Mouse (Mus musculus): Measurements from ENCODE around the gene Sirt5. TPM values are rescaled to one million over a fixed set of nuclear protein-coding genes. Genes with fewer than 3 reads are reported as not detected.

Gene Sirt5
- 24.5 TPM for polyA plus RNA-seq (2017; shearing (Covaris generic))

GRCm38 (mm10) chr13:43364985-43365824 is at the start of gene Sirt5:
Sirt5 (plus strand) TSS chr13:43365496.

DNA sequence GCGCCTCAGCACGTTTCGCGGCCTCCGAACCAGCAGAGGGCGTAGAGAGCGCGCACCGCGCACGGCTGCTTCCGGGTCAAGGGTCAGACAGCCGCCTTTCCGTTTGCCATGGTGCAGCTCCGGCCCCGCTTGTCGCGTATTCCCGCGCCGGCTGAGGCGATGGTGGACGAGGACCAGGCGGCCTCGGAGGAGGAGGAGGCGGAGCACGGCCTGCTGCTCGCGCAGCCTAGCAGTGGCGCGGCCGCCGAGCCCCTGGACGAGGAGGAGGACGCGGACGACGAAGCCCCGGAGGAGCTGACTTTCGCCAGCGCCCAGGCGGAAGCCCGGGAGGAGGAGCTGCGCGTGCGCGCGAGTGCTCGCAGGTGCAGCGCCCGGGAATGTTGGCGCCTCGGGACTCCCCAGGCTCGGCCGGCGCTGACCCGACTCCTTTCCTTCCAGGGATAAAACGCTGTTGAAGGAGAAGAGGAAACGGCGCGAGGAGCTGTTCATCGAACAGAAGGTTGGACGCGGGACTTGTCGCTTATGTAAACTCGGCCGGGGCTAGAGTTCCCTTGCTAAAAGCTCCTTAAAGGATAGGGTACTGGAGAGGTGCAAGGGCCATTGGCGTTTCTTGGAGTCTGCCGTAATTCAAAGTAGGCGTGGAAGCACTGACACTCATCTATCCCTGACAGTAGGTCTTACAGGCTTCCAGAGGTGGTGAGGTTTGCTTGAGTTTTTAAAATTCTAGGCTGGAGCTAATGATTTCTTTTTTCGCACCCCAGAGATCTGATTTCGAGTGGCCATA is 33.2 kb downstream of the Sirt5 start, which contains the start of gene Nol7:
TSS of gene Nol7 (plus strand) at position 94 of the 784 bp plus-strand sequence.

Other genes starting within 250 kb of the Sirt5 start
- 11.7 TPM for gene Tbc1d7, start 194.0 kb upstream of the Sirt5 start, polyA plus RNA-seq (2017; shearing (Covaris generic))
- 3.1 TPM for gene Gfod1, start 61.3 kb upstream of the Sirt5 start, polyA plus RNA-seq (2017; shearing (Covaris generic))
- gene Nol7, start 32.9 kb downstream of the Sirt5 start, polyA plus RNA-seq (2017; shearing (Covaris generic)) = 111 TPM
- gene Ranbp9, start 115.8 kb downstream of the Sirt5 start, polyA plus RNA-seq (2017; shearing (Covaris generic)) = 13.3 TPM
- gene Mcur1, start 194.7 kb downstream of the Sirt5 start, polyA plus RNA-seq (2017; shearing (Covaris generic)) = 7.5 TPM

Measured in activated CD4-positive, CD25-positive, alpha-beta regulatory T cell, adult 9 weeks (primary cell).